ENCODE assay signal across 21 mouse cellular contexts in the genomic region with DNA sequence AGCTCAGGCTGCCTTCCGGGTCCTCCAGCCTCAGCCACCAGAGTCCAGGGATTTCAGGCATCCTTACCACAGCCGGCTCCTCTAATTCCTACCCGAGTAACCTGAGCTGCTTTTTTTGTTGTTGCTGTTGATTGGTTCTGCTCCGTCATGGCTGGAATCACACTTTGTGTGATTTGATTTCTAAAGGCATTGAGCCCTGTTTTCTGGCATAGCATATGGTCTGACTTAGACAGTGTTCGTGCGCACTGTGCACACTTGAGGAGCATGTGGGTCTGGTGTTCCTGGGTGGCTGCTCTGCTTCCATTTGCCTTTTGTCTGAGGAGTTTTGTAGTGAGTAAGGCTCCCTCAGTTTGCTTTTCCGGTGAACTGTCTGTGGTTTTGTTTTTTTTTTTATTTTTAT. TPM values are rescaled to one million over a fixed set of nuclear protein-coding genes. Genes with fewer than 3 reads are reported as not detected.
DNase-seq lines count a peak whose midpoint lies in the region; TF ChIP-seq lines count a peak whose summit lies in the region.
"Had no signal": no experiment of that assay in that cellular context is flagged by ENCODE, and none has a peak within 500 bp of the region (broad histone marks: within the 10 kb centered on the region; RNA-seq: fewer than 3 reads in every experiment).

No protein-coding gene starts in this region.

- DNase-seq in layer of hippocampus, adult 2 months (ENCODE audit: low spot score in 2 of 2), result no peak
- no peak for DNase-seq in layer of hippocampus, adult 18-20 months (ENCODE audit: low spot score in 2 of 2)
- peak; percentile 37 for DNase-seq in CD4-positive helper T cell, adult 2 months (ENCODE audit: low read depth, low spot score)
- no peak for DNase-seq in right cerebral cortex, adult 18-20 months
- no peak for DNase-seq in natural killer cell, adult 2 months (ENCODE audit: low spot score in 2 of 2)
- DNase-seq in left cerebral cortex, postnatal 25 days (ENCODE audit: low spot score in 2 of 2), result no peak
- DNase-seq: adrenal gland, adult 8-10 months; cerebellum, postnatal 10 days; forebrain, postnatal 0 days; heart, adult 11 months; kidney, postnatal 4 days; lung, adult 18-20 months; lung, postnatal 36 days; right cerebral cortex, postnatal 25 days; thymus, postnatal 36 days had no signal

- H3K4me1 ChIP-seq in bone marrow macrophage, adult 2 months (ENCODE audit: control insufficient read depth, insufficient read depth, low read length), result peaks cover 35% of the 10 kb centered on the region
- H3K4me1 ChIP-seq in embryonic fibroblast, embryonic 13.5 days (ENCODE audit: control insufficient read depth, insufficient read depth, low read length), result peaks cover 32% of the 10 kb centered on the region
- H3K4me1 ChIP-seq: hindbrain, embryonic 13.5 days; midbrain, embryonic 12.5 days had no signal

- TF ChIP-seq CTCF in layer of hippocampus, adult 2 months (conservative IDR thresholded peaks at IDR 0.05), result no peak
- TF ChIP-seq CTCF in bone marrow macrophage, adult 2 months (IDR thresholded peaks at IDR 0.05; ENCODE audit: low read depth, low read length), result no peak
- no peak for TF ChIP-seq CTCF in embryonic fibroblast, embryonic 13.5 days (IDR thresholded peaks at IDR 0.05; ENCODE audit: borderline replicate concordance, insufficient read depth, low read length)

- TF ChIP-seq POLR2A in bone marrow macrophage, adult 2 months (IDR thresholded peaks at IDR 0.05; ENCODE audit: borderline replicate concordance, low read depth, low read length), result no peak
- no peak for TF ChIP-seq POLR2A in embryonic fibroblast, embryonic 13.5 days (IDR thresholded peaks at IDR 0.05; ENCODE audit: low read depth, low read length)

- H3K27ac ChIP-seq in layer of hippocampus, adult 2 months, result peak overlapping the region; percentile 52
- peak overlapping the region; percentile 29 for H3K27ac ChIP-seq in bone marrow macrophage, adult 2 months (ENCODE audit: insufficient read depth, low read depth, low read length)
- peak overlapping the region; percentile 99 for H3K27ac ChIP-seq in embryonic fibroblast, embryonic 13.5 days (ENCODE audit: insufficient read depth, low read length)
- H3K27ac ChIP-seq: heart, embryonic 13.5 days; hindbrain, embryonic 13.5 days; kidney, embryonic 15.5 days; midbrain, embryonic 12.5 days had no signal

- intact Hi-C loops in left cerebral cortex, postnatal 25 days (cut with DNase I), result no loop called here

- H3K4me3 ChIP-seq in layer of hippocampus, adult 2 months, result no peak overlapping the region
- H3K4me3 ChIP-seq in bone marrow macrophage, adult 2 months (ENCODE audit: insufficient read depth, low read length), result no peak overlapping the region
- H3K4me3 ChIP-seq in embryonic fibroblast, embryonic 13.5 days (ENCODE audit: insufficient read depth, low read length), result no peak overlapping the region
- H3K4me3 ChIP-seq: heart, embryonic 13.5 days; hindbrain, embryonic 13.5 days; kidney, embryonic 15.5 days; midbrain, embryonic 12.5 days had no signal

RNA-seq across cellular contexts. Expression of a gene that starts 30.1 kb away (rescaled TPM):
- total RNA-seq in layer of hippocampus, adult 2 months (2021), result 100 to 1,000 TPM; 150 to 156 TPM
- 100 to 1,000 TPM; 156 to 157 TPM for total RNA-seq in layer of hippocampus, adult 18-20 months (2021)
- 3.0 and 3.4 TPM in 2 replicates for polyA plus RNA-seq in bone marrow macrophage, adult 2 months (2012; ENCODE audit: insufficient read depth, insufficient read length, missing spikeins)
- polyA plus RNA-seq in embryonic fibroblast, embryonic 13.5 days (2011; ENCODE audit: insufficient read length, low read depth, missing spikeins), result 38.1 and 48.9 TPM in 2 replicates
- total RNA-seq in left cerebral cortex, postnatal 25 days (2021), result 100 to 1,000 TPM; 116 to 137 TPM

Comparison
In these comparisons a context has a peak if more than half of its experiments do, and no peak if none do; other contexts are left out.
1. H3K27ac ChIP-seq: peak in every context shown above with its lines; median percentile 99 in embryonic fibroblast, embryonic 13.5 days; 52 in layer of hippocampus, adult 2 months; 29 in bone marrow macrophage, adult 2 months.